Mouse (Mus musculus) erythroid progenitor cell, adult 5-6 weeks (primary cell): ENCODE data around the gene Apobec1. TPM values are rescaled to one million over a fixed set of nuclear protein-coding genes. Genes with fewer than 3 reads are reported as not detected.
"Not testable (repeated sequence)": the region's sequence is repeated elsewhere in the genome, so short reads cannot be mapped to it uniquely, and the experiment has no call there.

Experiments used
- ATAC-seq: replicated peaks from 2 replicates; pipeline ENCODE4 v1.8.0; 2016; ENCODE audit warnings: moderate number of reproducible peaks, mild to moderate bottlenecking, moderate TSS enrichment, inconsistent platforms; ENCODE audit not compliant: poor library complexity, low FRiP score, severe bottlenecking
- total RNA-seq, 2 experiments: library from RNA; stranded (forward) in 1 of 2; stranded (reverse) in 1 of 2; fragments of 150-400 nt in 1 of 2; fragments of 186-747, 209-891 nt in 1 of 2; gene quantifications; 2 replicates each; pipeline versions ENCODE4 v1.2.3 to v1.2.4; 2015 to 2017; ENCODE audit warnings: low replicate concordance in 2 of 2

Gene Apobec1
- total RNA-seq, 2 experiments from 2014 or later: 17.2 to 35.2 TPM

DNA sequence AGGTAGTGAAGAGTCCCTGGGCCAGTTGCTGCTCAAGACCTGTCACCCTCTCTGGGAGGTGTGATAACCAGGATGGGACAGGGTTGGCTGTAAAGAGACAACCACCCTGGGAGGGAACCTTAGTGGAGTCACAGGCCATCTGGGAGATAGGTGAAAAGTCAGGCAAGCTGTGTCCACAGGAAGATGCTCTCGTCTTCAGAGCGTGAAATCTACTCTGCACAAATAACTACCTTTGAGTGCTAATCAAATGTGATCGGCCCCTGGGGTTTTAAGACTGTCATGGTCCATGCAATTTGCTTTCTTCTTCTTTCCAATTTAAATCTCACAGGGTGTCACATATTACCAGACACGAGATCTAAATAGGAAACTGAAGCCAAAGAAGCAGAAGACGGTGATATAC lies 33.1 kb downstream of the Apobec1 start:
- ATAC-seq: no peak

DNA sequence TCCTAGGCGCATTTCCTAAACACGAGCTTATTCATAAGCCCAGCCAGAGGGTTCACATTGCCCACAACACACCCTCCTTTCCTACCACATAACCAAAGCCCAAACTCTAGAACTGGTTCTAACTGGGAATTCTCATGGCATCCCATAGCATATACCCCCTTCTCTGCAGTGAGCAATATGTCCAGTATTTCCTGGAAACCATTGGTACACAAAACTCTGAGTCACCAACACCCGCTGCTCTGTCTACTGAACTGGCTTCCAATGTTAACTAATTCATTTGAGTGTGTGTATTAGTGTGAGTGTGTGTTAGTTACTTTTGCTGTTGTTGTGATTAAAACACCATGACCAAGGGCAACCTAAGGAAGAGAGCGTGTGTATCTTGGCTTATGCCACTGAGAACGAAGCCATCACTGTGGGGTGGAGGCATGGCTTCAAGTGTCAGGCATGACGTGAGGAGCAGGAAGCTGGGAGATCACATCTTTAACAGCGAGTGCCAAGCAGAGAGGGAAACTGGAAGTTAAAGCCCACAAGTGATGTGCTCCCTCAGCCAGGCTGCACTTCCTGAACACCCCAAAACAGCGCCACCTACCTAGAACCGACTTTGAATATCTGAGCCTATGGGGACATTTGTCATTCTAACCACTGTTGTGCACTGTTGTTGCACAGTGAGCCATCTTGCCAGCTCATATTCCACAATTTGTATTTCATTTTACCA lies 37.0 kb downstream of the Apobec1 start:
- ATAC-seq: no peak

DNA sequence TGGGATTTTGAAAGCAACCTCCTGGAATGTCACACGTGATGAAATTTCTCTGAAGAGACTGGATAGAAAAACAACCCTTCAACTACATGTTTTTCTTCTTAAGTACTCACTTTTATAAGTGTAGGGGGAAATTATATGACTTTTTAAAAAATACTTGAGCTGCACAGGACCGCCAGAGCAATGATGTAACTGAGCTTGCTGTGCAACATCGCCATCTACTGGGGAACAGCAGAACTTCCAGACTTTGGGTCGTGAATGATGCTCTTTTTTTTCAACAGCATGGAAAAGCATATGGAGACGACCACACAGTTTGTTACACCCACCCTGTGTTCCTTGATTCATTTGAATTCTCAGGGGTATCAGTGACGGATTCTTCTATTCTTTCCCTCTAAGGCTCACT lies 39.8 kb downstream of the Apobec1 start:
- ATAC-seq: no peak; the same call in 1 of the 2 replicates

DNA sequence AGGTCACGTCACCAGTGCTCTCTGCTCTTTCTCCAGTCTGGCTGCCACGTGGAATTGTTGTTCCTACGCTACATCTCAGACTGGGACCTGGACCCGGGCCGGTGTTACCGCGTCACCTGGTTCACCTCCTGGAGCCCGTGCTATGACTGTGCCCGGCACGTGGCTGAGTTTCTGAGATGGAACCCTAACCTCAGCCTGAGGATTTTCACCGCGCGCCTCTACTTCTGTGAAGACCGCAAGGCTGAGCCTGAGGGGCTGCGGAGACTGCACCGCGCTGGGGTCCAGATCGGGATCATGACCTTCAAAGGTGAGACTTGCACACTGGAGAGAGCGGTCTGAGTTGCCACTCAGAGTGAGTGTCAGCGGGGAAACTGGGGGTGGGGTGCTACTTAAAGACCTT lies 41.2 kb downstream of the Apobec1 start:
- ATAC-seq: no peak

DNA sequence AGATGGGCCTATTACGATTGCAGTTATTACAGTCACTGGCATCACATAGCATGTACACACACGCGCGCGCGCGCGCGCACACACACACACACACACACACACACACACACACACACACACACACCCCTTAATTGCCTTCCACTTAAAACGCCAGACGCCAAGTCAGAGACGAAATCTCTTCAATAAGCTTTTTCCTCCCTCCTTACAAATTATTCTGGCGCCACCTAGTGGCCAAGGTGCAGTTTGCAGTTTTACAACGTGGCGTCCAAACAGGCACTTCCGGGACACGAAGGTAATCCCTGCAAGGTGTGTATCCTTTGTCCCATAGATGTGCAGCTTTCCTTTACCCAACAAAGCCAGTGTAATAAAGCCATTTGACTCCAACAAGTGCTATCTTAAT lies 41.8 kb downstream of the Apobec1 start:
- peak; percentile 61 for ATAC-seq

DNA sequence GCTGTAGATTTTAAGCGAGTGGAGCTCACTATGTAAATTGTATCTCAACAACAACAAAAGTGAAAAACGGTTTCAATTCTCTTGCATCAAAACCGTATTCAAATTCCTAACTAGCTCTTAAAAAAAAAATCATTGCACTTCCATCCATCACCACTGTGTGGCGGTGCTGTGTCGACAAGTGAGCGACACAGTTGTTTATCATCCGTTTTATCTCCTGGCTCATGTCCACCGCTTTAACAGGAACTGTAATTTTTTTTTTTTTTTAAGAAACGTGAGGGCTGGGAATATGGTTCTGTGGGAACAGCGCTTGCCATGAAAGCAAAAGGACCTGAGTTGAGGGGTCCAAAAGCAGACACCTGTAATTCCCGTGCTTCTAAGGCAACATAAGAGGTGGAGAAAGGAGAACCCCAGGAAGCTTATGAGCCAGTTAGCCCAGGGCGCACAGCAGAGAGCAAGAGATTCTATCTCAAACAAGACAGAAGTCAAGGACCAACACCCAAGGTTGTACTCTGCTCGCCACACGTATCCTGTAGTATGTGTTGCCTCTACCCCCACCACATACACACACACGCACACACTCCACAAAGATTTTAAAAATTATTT lies 45.2 kb downstream of the Apobec1 start:
- ATAC-seq: peak; percentile 69

DNA sequence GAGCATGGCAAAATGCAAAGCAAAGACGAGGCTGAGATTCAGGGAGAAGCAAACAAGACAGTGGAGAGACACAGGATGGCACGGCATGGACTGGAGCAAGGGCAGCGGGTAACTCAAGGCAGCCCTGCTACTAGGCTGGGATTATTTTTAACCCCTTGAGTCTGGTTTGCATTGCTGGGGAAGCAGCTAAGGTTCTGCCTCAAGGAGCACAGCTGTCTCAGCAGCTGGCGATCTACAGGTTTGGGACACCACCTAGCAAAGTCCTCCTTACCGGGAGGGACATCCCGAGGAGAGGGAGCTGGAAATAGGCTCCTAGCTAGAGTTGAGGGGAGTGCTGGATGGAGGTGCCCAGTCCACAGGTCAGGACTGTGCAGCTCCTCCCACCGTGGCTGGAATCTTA lies 47.0 kb downstream of the Apobec1 start:
- no peak for ATAC-seq

DNA sequence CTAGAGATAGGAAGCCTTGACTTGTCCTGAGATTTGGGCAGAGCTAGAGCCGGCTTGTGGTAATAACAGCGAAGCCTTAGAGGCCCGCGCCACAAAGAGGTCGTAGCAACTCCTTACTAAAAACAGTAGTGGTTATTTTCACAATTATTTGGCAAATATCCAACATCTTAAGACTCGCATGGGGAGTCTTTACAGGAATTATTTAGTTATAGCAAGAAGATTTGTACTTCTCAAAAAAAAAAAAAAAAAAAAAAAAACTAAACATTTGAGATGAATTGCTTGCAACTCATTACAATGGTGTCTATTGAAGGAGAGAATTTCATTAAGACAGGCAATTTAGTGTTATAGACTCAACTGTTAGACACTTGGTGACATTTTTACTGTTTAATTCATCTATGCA lies 48.1 kb downstream of the Apobec1 start:
- no peak for ATAC-seq

DNA sequence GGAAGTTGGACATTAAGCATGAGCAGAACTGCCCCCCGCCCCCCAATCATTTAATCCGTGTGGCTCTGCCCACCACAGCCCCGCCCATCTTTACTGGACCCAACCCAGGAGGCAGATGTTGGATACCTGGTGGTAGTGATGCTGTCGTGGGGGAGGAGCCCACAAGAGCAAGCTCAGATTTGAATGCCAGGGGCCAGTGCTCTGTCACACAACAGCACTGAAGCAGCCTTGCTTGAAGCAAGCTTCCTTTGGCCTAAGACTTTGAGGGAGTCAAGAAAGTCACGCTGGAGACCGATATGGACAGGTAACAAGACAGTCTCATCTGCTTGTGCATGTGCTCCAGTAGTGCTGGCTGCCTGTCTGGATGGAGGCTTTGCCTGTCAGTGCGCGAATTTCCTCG lies 48.6 kb downstream of the Apobec1 start, which contains the start of gene Aicda:
Gene Aicda (plus strand): TSS at position 196 of the 400 bp plus-strand sequence.
- ATAC-seq: no peak

DNA sequence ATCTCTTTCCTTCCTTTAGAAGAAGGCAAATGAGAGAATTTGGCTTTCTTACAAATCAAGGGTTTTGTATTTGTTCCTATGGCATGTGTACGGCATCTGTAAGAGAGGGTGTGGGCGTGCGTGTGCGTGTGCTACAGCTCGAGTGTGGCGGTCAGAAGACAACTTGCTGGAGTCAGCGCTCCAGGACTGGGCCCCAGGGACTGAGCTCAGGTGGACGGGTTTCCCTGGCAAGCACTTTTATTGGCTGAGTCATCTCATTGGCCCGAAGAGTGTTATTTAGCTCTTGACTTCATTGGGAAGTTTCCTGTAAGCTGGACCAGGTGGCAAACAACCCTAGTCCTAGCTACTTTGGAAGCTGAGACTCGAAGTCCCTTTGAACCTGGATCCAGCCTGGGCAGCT lies 56.3 kb downstream of the Apobec1 start:
- no peak for ATAC-seq

DNA sequence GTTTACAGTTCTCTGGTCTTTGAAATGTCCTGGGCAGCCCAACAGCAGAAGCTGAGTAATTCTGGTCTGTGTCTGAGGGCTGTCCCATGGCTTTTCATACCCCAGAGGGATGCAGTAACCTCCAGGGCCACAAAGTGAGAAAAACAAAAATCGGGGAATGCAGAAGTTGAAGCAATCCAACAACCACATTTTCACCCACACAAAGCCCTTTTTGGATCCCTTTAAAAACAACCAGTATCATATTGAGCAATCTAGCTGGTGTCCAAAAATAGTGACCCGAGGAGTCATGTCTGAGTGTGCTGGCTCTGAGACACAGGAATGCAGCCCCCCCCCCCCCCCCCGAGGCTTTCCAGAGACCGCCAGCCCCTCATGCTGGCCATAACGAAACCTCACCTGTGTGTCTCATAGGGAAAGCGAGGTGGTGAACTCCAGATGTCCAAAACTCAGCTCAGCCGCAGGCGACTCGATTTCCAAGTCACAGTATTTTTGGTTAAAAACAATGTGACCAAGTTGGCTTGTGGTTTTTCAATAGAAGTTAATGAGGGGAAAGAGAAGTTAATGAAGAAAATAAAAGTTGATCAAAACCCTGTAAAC lies 56.9 kb downstream of the Apobec1 start:
- ATAC-seq: no peak

DNA sequence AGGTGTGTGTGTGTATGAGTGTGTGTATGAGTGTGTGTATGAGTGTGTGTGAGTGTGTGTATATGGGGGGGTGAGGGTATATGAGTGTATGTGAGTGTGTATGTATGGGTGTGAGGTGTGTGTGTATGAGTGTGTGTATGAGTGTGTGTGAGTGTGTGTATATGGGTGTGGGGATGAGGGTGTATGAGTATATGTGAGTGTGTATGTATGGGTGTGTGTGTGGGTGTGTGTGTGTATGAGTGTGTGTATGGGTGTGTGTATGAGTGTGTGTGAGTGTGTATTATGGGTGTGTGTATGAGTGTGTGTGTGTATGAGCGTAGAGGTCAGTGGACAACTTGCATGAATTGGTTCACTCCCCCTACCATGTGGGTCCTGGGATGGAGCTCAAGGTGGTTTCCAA lies 57.6 kb downstream of the Apobec1 start:
- no peak for ATAC-seq

DNA sequence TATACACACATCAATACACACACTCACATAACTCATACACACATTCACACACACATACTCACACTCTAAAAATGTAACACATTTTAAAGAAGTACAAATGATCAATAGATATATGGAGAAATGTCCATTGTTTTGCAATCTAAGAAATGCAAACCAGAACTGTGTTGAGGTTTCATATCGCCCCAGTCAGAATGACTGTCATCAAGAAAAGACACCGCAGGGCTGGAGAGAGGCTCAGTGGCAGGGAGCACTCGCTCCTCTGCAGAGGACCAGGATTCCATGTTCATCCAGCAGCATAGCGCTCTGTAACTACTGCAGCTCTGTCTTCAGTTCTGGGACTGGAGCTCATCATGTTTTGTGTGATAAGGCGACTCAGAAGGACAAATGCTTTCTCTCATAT lies 58.7 kb downstream of the Apobec1 start:
- ATAC-seq: no peak

DNA sequence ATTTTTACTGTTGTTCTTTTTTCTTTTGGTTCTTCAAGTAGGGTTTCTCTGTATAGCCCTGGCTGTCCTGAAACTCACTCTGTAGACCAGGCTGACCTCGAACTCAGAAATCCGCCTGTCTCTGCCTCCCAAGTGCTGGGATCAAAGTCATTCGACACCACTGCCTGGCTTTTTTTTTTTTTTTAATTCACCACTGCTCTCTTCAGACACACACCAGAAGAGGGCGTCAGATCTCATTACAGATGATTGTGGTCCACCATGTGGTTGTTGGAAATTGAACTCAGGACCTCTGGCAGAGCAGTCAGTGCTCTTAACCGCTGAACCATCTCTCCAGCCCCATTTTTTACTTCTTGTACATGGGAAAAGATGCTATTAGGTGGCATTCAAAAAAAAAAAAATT lies 59.8 kb downstream of the Apobec1 start:
- not testable (repeated sequence) for ATAC-seq

DNA sequence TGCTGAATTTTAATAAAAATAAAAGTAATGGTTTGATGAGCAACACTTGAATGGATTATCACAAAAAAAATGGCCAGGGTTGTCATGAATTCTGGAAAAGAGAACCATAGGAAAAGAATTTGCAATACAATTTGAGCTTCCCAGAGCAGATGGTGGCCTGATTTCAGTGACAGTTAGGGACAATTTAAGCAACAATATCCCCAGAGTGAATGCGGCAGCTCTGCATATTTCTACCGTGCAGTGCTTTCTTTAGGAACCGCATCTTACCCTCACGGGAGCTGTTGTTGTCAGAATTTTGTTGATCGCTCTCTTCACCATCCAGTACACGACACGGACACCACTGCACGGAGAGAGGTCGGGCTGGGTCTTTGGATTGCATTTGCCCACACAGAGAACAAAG lies 62.7 kb downstream of the Apobec1 start:
- no peak for ATAC-seq

DNA sequence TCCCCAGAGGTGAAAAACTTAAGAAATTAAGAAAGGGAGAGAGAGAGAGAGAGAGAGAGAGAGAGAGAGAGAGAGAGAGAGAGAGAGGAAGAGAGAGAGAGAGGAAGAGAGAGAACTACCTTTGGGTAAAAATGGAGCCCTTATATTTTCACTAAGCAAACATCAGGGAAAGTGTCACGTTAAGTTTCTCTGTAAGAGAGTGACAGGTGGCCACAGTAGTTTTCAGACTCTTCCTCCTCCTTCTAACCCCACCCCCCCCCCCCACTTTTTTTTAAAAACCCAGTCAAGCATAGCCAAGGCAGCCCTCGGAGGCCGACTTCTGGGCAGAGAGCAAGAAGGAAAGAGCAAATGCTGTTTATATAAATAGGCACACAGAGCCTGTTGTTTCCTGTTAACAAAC lies 68.2 kb downstream of the Apobec1 start:
- ATAC-seq: no peak

DNA sequence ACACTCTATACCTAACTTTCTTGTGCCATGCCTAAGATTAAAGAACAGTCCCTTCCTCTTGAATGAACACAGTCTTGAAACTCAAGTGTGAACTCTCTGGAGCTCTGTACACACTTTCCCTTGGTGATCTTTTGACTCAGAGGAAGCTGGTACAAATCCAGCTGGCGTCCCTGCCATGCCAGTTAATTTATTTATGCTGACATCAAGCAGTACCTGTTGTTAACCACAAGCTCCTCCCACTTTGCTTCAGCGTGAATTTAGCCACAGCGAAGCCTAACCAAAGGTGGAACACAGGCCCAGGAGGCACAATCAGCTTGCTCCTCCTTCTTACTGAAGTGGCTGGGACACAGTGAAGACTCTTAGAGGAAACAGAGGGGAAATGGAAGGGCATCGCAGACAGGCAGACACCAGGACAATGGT lies 69.4 kb downstream of the Apobec1 start:
- ATAC-seq: no peak

DNA sequence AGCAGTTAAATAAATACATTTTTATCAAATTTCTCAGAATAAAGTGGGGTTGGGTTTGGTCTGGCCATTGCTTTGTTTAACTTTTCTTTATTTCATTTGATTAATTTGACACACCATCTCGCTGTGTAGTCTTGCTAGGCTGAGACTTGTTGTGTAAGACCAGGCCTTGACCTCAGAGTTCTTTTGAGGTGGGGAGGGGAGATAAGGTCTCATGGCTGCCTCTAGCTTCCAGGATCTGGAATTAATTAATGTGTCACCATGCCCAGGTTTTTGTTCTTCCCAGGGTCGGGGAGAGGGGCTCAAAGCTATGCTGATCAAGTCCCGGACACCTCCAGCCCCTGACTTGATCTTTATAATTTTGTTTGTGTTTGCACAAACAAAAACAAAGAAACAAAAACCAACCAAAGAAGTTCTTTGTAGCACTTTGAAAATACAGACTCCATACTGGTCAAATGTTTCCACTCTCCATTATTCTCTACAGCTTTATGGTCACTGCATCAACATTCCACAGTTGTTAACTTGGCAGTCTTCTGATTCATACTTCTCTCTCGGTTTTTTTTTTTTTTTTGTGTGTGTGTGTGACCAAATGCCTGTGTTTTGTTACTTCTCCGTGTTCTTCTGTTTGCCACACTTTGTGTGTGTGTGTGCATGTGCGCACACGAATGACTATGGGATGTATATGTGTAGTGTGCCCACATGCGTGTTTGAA lies 70.6 kb downstream of the Apobec1 start:
- ATAC-seq: no peak

DNA sequence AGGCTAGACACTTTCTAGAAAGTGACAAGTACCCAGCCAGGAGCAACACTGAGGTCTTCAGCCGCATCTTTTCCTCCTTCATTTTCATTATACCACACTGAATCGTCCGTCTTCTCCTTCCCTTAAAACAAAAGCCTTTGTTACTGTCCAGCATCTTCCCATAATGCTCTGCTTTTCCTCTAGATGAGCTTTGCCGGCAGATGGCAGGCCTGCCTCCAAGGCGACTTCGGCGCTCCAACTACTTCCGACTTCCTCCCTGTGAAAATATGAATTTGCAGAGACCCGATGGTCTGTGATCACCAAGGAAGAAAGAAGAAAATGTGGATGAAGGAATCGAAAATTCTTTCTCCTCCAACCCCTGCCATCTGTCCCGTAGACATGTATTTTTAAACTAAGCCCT lies 74.1 kb downstream of the Apobec1 start:
- ATAC-seq: no peak
